Mouse (Mus musculus) embryonic stem cell, embryonic (primary cell): Measurements from ENCODE around the gene Nup93.

Experiments used
- CTCF ChIA-PET, 4 experiments: fragments of 300-600 bp in 2 of 4; fragments of 350-600 bp in 2 of 4; sonication (Branson Sonifier 250); formaldehyde crosslinking; loops; one replicate each; lab custom pipeline; 2022; ENCODE audit warnings: inconsistent platforms in 2 of 4; lab: Charles Lee
- POLR2A ChIA-PET, 4 experiments: fragments of 300-600 bp in 2 of 4; fragments of 350-600 bp in 2 of 4; sonication (Branson Sonifier 250); formaldehyde crosslinking; loops; one replicate each; lab custom pipeline; 2022; ENCODE audit warnings: antibody characterized with exemption in 4 of 4, inconsistent platforms in 1 of 4; lab: Charles Lee

Gene Nup93

DNA sequence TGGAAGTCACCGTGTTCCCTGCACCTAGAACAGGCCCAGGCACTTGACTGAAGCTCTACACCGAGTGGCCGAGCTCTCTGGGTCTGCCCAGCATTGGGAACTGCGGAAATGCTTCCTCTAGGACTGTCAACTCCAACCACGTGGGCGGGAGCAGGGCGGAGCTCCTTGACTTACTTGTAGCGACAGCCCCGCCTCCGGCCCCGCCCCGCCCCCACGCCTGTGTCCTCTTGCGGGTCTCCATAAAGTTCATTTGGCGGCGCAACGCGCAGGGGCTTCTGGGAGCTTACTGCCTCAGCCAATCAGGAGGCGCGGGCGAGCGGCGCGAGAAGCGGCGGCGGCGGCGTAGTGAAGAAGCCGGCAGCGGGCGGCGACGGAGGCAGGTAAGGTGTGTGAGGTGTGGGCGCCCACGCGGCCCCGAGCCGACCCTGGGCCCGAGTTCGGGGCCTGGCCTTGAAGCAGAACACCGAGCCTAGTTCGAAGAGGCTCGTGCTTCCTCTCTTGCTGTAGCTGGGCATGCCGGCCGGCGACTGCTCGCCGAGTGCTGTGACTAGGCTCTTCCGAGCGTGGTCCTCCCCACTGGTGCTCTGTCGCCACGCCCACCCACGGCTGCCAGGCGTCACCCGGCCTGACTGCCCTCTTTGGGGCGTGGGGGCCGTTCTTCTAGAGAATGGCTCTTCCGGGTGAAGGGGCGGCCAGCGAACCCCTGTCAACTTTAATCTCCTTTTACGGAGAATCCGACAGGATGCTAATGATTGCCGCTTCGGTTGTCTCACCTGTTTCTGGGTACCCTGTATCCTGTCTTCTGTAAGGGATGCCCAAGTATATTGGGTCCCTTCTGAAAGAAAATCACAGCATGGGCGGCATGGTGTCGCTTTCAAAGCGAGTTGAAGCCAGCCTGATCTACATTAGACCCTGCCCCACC, at the start of gene Nup93:
Nup93 (plus strand) TSS at position 313 of the 922 bp plus-strand sequence.
- POLR2A ChIA-PET, result interaction anchor here (0.6 to 3.0 kb wide), 89 partner anchors 9 to 1313 kb away, joined by 3 to 57 read pairs (median 5); partner anchors contain the start of genes Bbs2 (in 4 of the 4), Mt2 (in 3 of the 4), Mt1 (in 2 of the 4) and Fam192a (in 1 of the 4)
- CTCF ChIA-PET, result interaction anchor here (0.5 to 2.1 kb wide), 15 partner anchors 9 to 145 kb away, joined by 3 to 19 read pairs (median 4); partner anchors contain the start of genes Bbs2 (in 1 of the 4) and Mt1 (in 1 of the 4)

GRCm38 (mm10) chr8:94165772-94166171, 48.6 kb upstream of the Nup93 start:
- CTCF ChIA-PET, result interaction anchor here (0.7 to 3.7 kb wide), 12 partner anchors 13 to 44 kb away, joined by 3 to 39 read pairs (median 12); partner anchors contain the start of gene Mt1 (in 1 of the 4)
- POLR2A ChIA-PET, result interaction anchor here in 3 of 4 experiments (0.7 to 25.9 kb wide), 9 partner anchors 10 to 222 kb away, joined by 3 to 1078 read pairs (median 18); partner anchors contain the start of gene Mt1 (in 2 of the 3)

GRCm38 (mm10) chr8:94167244-94167643, 47.1 kb upstream of the Nup93 start:
- ChIA-PET POLR2A (interaction anchor here in 3 of 4 experiments (0.7 to 25.9 kb wide), 23 partner anchors 9 to 69 kb away, joined by 3 to 1078 read pairs (median 8); partner anchors contain the start of genes Mt1 (in 3 of the 3), Bbs2 (in 1 of the 3) and Nup93 (in 1 of the 3)), CTCF (interaction anchor here (0.6 to 3.7 kb wide), 47 partner anchors 8 to 1136 kb away, joined by 3 to 39 read pairs (median 4); partner anchors contain the start of genes Mt1 (in 2 of the 4), Bbs2 (in 1 of the 4), Mt3 (in 1 of the 4) and Nup93 (in 1 of the 4))

DNA sequence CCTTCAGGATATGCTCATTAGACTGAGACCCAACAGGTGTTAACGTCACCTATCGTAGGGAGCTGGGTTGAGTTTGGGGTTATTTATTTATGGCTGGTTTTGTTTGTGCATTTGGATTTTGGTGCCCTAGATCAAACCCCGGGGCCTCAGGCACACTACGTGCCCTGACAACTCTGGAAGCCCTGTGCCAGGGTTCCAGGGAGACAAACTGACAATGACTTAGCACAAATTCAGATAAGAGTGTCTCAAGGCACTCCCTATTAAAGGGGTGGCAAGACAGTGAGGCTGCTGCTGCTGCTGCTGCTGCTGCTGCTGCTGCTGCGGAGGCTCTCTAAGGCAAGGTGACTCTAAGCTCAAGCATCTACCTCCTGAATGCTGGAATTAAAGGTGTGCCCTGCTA, 44.8 kb upstream of the Nup93 start:
- ChIA-PET CTCF (interaction anchor here (0.7 to 1.8 kb wide), 8 partner anchors 10 to 48 kb away, joined by 3 to 8 read pairs (median 4); partner anchors contain the start of gene Mt1 (in 1 of the 4)), POLR2A (interaction anchor here (0.6 to 25.9 kb wide), 20 partner anchors 9 to 136 kb away, joined by 3 to 1078 read pairs (median 6); partner anchors contain the start of genes Bbs2 (in 3 of the 4), Mt1 (in 3 of the 4) and Nup93 (in 2 of the 4))

DNA sequence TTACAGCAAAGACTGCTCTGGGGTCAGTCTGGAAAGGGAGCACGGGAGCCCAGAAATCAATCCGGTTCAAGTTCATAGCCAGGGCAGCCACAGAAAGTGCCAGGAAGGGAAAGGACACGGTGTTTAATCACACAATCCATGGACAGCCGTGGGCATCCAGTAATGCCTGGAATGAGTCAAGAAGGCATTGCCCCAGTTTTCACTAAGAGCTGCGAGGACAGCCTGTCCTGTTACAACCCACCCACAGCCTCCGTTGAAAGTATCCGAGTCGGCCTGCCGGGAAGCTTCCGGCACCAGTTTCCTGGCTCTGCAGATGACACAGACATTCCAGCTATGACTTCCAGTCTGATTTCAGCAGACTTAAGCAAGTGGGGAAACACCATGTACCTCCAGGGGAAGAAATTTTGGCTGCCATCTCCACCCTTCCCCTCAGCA, 43.0 kb upstream of the Nup93 start:
- CTCF ChIA-PET, result interaction anchor here in 3 of 4 experiments (0.9 to 7.0 kb wide), 5 partner anchors 10 to 35 kb away, joined by 4 to 95 read pairs (median 5); no protein-coding TSS in a partner anchor
- POLR2A ChIA-PET, result interaction anchor here (0.6 to 25.9 kb wide), 28 partner anchors 9 to 138 kb away, joined by 3 to 1078 read pairs (median 8); partner anchors contain the start of genes Bbs2 (in 2 of the 4), Mt1 (in 1 of the 4) and Nup93 (in 1 of the 4)

DNA sequence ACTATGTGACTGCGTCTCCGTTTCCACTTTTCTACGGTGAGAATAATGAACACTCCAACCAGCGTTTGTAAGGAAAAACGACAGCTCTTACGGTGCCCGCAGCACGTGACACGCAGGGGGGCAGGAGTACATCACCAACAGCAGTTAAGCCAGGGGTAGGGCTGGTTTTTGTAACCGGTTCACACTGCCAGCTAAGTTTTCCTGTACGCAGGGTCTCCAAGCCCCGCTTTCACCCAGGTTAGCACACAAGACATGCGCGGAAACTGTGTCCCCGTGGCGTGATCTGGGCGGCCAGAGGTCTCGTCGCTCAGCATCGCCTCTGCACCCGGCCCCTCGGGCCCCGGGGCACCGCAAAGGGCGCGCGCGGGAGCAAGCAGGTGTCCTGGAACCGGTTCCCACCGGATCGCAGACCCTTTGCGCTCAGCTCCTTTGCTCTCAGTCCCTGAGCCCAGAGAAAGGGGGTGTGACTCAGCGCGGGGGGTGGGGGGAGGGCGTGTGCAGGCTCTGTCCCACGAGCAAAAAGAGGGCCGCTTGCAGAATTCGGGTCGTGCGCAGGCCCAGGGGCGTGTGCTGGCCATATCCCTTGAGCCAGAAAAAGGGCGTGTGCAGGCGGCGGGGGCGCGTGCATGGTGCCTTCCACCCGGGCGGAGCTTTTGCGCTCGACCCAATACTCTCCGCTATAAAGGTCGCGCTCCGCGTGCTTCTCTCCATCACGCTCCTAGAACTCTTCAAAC, 42.1 kb upstream of the Nup93 start, which contains the start of gene Mt2:
Mt2 (plus strand) TSS at position 590 of the 734 bp plus-strand sequence.
- ChIA-PET CTCF (interaction anchor here (0.5 to 7.0 kb wide), 11 partner anchors 9 to 941 kb away, joined by 3 to 95 read pairs (median 4); partner anchors contain the start of gene Amfr (in 1 of the 4)), POLR2A (interaction anchor here (0.5 to 25.9 kb wide), 65 partner anchors 8 to 1449 kb away, joined by 3 to 1078 read pairs (median 4); partner anchors contain the start of genes Bbs2 (in 3 of the 4), Nup93 (in 3 of the 4), Gnao1 (in 1 of the 4) and Mt1 (in 1 of the 4))

DNA sequence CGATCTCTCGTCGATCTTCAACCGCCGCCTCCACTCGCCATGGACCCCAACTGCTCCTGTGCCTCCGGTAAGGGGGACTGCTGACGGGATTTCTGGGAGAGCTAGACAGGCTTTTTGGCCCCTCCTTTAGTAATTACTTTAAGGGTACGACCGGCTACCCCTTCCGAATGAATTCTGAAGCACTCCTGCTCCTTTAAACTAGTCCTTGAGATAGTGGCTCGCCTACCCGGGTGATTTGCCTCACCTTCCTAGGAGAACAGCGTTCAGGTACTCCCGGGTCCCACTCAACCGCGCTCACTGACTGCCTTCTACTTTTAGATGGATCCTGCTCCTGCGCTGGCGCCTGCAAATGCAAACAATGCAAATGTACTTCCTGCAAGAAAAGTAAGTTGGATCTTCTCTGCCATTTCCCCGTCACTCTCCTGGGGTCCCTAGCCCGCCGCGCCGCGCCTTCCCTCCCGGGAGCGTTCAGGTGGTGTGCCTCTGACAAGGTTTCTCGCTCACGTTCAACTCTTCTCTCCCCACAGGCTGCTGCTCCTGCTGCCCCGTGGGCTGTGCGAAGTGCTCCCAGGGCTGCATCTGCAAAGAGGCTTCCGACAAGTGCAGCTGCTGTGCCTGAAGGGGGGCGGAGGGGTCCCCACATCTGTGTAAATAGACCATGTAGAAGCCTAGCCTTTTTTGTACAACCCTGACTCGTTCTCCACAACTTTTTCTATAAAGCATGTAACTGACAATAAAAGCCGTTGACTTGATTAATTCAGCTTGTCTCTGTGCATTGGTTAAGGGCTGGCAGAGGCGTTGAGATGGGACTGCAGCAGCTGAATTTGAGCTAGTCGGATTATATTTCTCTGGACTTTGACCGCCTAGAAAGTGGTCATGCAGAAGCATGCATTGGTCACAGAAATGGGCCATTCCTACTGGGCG, 41.3 kb upstream of the Nup93 start:
- ChIA-PET POLR2A (interaction anchor here (0.6 to 25.9 kb wide), 54 partner anchors 7 to 1449 kb away, joined by 3 to 1078 read pairs (median 5); partner anchors contain the start of genes Nup93 (in 3 of the 4), Bbs2 (in 2 of the 4) and Mt1 (in 1 of the 4)), CTCF (interaction anchor here (0.6 to 7.0 kb wide), 13 partner anchors 10 to 241 kb away, joined by 3 to 95 read pairs (median 4); no protein-coding TSS in a partner anchor)

GRCm38 (mm10) chr8:94173848-94174403, 40.4 kb upstream of the Nup93 start:
- CTCF ChIA-PET, result interaction anchor here (0.6 to 7.0 kb wide), 9 partner anchors 10 to 39 kb away, joined by 3 to 95 read pairs (median 3); no protein-coding TSS in a partner anchor
- POLR2A ChIA-PET, result interaction anchor here (0.6 to 25.9 kb wide), 26 partner anchors 10 to 908 kb away, joined by 3 to 1078 read pairs (median 5); partner anchors contain the start of genes Nup93 (in 2 of the 4), Bbs2 (in 1 of the 4) and Mt1 (in 1 of the 4)

DNA sequence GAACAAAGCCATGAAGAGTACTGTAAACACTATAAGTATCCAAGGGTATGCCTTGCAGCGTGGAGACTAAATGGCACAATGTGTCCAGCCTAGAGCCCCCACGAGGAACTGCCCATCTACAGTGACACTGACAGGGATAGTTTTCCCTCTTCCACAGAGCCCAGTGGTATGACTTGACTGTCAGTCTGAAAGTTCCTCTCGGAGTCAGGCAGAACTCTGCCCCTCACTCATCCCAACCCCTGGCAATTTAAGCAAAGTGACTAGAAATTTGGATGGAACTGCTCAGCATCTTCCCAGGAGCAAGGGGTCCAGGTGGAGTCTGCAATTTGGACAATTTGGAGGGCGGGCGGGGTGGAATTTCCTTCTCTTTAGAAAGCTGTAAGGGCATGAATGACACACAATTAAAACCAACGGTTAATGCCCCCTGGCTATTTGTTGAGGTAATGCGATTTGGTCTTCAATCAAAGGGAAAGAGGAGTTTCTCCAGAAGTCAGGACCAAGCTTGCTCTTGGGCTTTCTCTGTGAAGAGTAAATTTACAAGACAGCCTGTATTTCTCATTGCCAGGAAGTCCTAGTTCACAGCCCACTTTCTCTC, 39.6 kb upstream of the Nup93 start:
- ChIA-PET CTCF (interaction anchor here (0.6 to 7.0 kb wide), 7 partner anchors 11 to 25 kb away, joined by 3 to 95 read pairs (median 4); no protein-coding TSS in a partner anchor), POLR2A (interaction anchor here (0.7 to 25.9 kb wide), 26 partner anchors 8 to 733 kb away, joined by 3 to 1078 read pairs (median 5); partner anchors contain the start of genes Nup93 (in 3 of the 4), Bbs2 (in 2 of the 4), Mt1 (in 1 of the 4) and Mt4 (in 1 of the 4))

- ChIA-PET CTCF (interaction anchor here in 1 of 4 experiments (1.1 to 1.8 kb wide), 4 partner anchors 9 to 14 kb away, joined by 4 to 12 read pairs (median 7); no protein-coding TSS in a partner anchor), POLR2A (interaction anchor here (0.7 to 25.9 kb wide), 29 partner anchors 5 to 180 kb away, joined by 3 to 1078 read pairs (median 6); partner anchors contain the start of genes Nup93 (in 2 of the 4), Mt1 (in 1 of the 4), Mt2 (in 1 of the 4) and Mt3 (in 1 of the 4))
Observed at GRCm38 (mm10) chr8:94177716-94178390, 36.5 kb upstream of the Nup93 start.

- CTCF ChIA-PET, result interaction anchor here in 3 of 4 experiments (0.6 to 1.8 kb wide), 13 partner anchors 8 to 35 kb away, joined by 3 to 12 read pairs (median 4); partner anchors contain the start of gene Nup93 (in 1 of the 3)
- POLR2A ChIA-PET, result interaction anchor here (0.6 to 25.9 kb wide), 51 partner anchors 6 to 737 kb away, joined by 3 to 1078 read pairs (median 4); partner anchors contain the start of genes Mt2 (in 2 of the 4), Nup93 (in 2 of the 4), Bbs2 (in 1 of the 4) and Fam192a (in 1 of the 4)
Observed at GRCm38 (mm10) chr8:94178857-94179712, 35.3 kb upstream of the Nup93 start, which contains the start of gene Mt1. Mt1 (plus strand) TSS chr8:94179082.

DNA sequence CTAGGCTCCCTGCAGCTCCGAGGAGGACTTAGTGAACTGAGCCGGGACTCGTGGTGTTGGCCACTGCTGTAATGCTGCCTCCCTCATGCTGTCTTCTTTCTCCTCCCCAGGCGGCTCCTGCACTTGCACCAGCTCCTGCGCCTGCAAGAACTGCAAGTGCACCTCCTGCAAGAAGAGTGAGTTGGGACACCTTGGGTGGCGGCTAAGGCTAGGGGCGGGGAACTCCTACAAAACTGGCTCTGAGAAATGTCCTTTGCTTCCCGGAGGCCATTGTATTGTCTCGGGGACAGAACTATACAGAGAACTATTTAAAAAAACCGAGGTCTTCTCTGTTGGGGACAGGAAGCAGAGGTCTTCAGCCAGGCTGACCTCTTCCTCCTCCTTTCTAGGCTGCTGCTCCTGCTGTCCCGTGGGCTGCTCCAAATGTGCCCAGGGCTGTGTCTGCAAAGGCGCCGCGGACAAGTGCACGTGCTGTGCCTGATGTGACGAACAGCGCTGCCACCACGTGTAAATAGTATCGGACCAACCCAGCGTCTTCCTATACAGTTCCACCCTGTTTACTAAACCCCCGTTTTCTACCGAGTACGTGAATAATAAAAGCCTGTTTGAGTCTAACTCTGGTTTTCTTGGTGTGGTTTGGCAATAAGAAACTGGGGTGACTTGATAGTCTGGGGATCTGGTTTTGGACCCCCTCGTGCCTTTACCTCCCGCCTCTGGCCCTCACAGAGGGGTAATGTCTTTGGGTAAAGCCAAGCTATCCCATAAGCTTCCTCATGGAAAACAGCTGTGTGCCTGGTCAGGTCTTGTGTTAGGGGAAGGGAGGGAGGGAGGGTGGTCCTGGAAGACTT, 34.4 kb upstream of the Nup93 start:
- ChIA-PET CTCF (interaction anchor here in 2 of 4 experiments (0.6 to 1.8 kb wide), 6 partner anchors 7 to 401 kb away, joined by 3 to 10 read pairs (median 4); partner anchors contain the start of gene Nup93 (in 1 of the 2)), POLR2A (interaction anchor here (0.6 to 25.9 kb wide), 31 partner anchors 7 to 1454 kb away, joined by 3 to 1078 read pairs (median 5); partner anchors contain the start of genes Mt2 (in 3 of the 4), Nup93 (in 2 of the 4), Bbs2 (in 1 of the 4) and Mt1 (in 1 of the 4))
